Mouse (Mus musculus) heart, adult 11 months (tissue): ENCODE results near the gene Gm21149.
"Not testable (repeated sequence)": the region's sequence is repeated elsewhere in the genome, so short reads cannot be mapped to it uniquely, and the experiment has no call there.

Source experiments
- DNase-seq: peaks from one replicate; pipeline ENCODE4 v3.0.0; 2022

Gm21149 gene

DNA sequence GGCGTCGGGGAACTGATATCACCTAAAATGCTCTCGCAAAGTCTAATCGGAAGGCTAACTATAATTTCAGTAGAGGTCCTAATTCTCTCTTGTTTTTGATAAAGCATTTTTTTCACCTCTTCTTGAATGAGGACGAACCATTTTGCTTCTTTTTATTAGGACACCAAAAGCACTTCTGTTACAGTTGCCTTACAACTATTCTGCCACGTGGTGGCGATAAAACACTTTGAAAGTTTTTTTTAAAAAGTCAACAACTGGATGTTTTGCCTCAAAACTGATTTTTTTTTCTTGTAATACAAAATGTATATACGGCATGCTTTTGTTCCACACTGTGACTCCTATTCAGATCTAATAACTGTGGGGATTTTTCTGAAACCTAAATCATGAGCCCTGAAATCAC, 14.7 kb downstream of the Gm21149 start:
- DNase-seq = not testable (repeated sequence)

DNA sequence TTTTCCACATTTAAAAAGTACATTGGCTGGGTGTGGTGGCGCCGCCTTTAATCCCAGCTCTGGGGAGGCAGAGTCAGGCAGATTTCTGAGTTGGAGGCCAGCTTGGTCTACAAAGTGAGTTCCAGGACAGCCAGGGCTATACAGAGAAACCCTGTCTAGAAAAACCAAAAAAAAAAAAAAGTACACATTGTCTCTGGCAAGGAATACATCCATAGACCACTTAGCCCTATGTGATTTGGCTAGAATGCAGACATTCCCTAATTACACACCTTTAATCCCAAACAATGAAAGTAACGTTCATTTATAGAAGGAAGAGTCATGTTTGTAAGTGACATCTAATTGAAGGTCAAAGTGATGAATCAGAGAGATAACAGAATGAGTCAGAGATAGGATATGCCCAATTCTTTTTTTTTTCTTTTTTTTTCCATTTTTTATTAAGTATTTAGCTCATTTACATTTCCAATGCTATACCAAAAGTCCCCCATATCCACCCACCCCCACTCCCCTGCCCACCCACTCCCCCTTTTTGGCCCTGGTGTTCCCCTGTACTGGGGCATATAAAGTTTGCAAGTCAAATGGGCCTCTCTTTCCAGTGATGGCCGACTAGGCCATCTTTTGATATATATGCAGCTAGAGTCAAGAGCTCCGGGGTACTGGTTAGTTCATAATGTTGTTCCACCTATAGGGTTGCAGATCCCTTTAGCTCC, 18.3 kb downstream of the Gm21149 start:
- DNase-seq = not testable (repeated sequence)
